Mouse (Mus musculus): ENCODE data around the gene Ccdc184. TPM values are rescaled to one million over a fixed set of nuclear protein-coding genes. Genes with fewer than 3 reads are reported as not detected.

Ccdc184 gene
- total RNA-seq, 4 experiments from 2014 or later, result not detected

DNA sequence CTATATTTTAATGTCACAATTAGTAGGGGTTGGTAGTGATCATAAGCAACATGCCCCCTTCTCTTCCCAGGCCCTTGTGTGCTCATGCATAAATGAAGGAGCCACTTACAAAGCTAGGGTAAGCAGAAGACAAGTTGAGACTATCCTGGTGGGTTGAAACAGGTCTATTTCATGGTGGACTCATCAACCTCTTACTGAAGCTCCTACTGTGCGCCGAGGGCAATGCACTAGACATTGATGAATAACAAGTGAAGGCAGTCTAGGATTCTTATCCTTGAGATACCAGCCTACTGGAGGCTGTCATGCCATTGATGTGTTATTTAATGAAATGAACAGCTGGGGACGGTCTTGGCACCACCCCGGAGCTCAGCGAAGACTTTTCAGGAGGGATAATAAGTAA is 11.7 kb upstream of the Ccdc184 start:
- DNase-seq (ENCODE audit: low spot score in 2 of 2), result no peak

DNA sequence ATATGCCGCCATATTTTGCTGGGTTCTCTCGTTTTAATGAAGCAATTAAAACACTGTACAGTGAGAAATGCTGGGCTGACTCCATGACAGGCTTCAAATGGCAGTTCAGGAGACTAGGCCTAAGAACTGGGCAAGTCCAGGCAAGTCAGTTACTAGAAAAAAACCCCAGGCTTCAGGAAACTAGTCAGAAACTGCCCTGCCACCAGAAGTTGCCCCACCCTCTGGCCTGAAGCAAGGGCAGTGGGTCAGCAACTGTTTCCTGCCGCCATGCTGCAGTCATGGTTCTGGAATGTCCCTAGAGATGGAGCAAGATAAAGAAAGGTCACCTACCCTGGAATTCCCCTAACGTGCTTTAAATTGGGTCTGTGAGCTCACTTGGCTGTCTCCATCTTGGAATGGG is 11.0 kb upstream of the Ccdc184 start:
- no peak for DNase-seq (ENCODE audit: low spot score in 2 of 2)

DNA sequence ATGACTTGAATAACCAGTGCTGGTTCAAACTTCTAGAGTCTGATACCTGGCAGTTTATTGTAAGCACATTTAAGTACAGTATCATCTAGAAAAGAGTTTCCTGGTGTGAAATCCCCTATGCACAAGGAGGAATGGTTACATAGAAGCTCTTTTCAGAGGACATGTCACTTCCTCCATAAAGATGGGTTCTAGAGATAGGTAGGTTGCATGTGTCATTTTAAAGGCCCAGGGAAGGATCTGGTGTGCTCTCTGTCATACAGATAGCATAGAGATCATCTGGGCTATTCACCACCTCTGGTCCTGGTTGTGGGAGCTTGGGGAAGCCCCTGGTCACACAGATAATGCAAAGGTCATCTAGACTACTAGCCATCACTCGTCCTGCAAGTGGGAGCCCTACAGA is 9.7 kb upstream of the Ccdc184 start:
- DNase-seq (ENCODE audit: low spot score in 2 of 2), result no peak

DNA sequence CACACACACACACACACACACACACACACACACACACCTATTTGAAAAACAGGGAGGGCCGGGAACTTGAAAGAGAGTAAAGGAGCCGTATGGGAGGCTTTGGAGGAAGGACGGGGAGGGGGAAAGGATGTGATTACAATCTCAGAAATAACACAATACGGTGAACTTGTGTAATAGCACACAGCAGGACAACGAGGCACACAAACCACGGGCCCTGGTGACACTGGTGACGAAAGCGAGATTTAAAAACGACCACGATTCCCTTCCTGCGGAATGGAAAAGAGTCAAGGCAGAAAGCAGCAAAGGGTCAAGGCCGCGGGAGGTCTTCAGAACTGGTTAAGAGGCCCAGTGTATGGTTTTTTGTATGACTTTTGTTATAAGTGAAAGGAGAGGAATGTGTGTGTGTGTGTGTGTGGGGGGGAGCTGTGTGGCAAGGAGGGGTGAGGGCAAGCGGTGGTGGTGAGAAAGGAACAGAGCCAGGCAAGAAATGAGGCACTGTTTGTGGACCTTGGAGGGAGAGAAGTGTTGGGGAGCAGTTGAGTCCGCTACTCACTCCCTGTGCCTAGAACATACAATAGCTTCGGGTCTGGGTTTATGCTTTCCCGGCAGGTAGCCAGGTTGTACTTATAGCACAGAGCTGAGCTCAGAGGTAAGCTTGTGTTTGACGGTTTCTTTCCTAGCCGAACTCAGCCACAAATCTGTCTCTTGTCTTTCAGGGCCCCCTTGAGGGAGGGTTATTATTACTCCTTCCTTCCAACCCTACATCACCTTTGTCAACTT is 5.7 kb upstream of the Ccdc184 start:
- no peak for DNase-seq (ENCODE audit: low spot score in 2 of 2)

DNA sequence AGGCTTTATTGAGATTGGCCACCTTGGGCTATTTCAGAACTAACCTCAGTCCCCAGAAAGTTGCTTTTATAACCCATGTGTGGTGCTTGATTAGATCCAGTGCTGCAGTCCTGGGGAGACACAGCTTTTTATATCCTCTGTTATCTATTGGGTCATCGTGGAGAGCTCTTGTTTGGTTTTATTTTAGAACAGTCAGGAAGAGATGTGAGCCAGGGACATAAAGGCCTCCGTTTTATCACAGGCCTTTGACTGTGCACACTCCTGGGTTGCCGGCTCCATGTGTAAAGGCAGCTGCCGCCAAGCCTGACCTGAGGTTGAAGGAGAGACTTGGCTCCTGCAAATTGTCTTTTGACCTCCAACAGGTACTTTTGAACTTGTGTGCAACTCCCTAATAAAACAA is 4.4 kb upstream of the Ccdc184 start:
- DNase-seq (ENCODE audit: low spot score in 2 of 2), result no peak

DNA sequence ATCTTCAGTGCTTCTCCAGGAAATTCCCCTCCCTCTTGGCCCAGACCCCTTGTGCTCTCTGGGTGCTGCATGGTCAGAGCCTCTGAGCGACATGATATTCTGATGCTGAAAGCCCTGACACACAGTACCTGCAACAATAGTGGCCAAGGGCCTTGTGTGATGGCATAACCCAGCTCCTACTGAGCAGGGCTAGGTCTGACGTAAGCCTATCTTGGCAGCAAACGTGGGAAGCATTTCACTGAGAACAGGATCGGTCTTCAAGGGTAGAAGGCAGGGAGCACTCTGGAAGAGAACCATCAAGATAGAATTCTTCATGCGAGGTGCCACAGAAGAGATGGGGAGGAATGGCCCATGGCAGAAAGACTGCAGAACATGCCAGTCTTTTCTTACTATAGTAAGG is 1.4 kb upstream of the Ccdc184 start, which contains the start of gene Asb8:
Asb8 (minus strand) TSS at position 101 of the 400 bp plus-strand sequence.
- no peak for DNase-seq (ENCODE audit: low spot score in 2 of 2)

DNA sequence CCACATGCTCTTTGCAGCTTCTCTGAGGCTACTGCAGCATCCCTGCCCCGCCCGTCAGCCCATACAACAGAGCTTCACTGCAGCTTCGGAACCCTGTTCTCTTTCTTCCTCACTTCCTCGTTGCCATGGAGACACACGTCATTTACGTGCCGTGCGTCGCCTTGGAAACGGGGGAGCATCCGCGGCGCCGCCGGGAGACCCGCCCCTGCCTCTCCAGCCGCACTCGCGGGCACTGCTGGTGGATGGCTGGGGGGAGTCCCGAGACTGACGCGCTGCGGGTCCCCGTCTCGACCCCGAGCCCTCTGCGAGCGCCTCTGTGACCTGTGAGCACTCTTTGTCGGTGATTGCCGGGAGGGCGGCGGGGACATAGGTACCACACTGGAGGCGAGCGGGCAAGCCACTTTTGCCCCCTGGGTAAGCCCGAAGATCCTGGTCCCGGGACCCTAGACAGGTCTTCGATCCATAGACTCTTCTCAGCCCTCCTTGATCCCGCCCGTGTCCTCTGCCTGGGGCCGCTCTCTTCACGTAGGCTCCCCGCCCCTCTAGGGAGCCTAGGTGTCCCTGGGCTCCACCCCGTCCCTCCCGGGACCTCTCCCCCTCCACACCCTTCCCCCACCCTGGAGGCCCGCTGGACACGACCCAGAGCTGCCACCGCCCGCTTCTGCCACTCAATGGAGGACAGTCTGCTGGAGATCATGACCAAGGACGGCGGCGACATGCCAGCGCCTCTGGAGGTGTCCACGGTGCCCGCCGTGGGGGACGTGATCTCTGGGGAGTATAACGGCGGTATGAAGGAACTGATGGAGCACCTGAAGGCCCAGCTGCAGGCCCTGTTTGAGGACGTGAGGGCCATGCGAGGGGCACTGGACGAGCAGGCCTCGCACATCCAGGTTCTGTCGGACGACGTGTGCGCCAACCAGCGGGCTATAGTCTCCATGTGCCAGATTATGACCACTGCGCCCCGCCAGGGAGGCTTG is 975 bp downstream of the Ccdc184 start:
- no peak for DNase-seq (ENCODE audit: low spot score in 2 of 2)

DNA sequence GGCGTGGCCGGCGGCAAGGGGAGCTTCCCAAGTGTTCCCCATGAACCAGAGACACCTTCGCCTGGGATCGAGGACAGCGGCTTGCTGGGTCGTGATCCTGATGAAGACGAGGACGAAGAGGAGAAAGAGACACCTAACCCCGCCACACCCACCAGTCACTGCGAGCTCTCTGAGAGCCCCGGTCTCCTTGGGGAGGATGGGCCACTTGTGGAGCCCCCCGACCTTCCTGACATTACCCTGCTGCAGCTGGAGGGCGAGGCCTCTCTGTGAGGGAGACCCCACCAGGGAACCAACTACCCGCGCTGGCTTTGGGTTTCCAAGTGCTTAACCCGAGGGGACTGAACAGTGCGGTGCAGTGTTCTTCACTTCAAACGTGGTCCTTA is 1.7 kb downstream of the Ccdc184 start:
- no peak for DNase-seq (ENCODE audit: low spot score in 2 of 2)

DNA sequence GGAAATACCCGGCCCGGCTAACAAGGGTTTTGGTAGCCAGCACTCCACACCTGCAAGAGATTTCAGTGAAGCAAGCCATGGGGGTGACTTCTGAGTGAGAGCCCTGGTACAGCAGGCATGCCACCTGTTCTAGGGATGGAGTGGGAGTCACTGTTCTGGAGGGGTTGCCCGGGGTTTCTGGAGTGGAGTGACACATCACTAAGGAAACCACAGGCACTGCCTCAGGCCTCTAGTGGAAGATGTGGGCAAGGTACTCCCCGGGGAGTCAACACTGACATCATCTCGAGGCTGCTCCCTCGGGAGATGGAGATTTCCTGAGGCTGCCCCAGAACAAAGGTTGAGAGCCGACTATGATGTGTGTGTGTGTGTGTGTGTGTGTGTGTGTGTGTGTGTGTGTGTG is 3.4 kb downstream of the Ccdc184 start:
- DNase-seq (ENCODE audit: low spot score in 2 of 2), result no peak

DNA sequence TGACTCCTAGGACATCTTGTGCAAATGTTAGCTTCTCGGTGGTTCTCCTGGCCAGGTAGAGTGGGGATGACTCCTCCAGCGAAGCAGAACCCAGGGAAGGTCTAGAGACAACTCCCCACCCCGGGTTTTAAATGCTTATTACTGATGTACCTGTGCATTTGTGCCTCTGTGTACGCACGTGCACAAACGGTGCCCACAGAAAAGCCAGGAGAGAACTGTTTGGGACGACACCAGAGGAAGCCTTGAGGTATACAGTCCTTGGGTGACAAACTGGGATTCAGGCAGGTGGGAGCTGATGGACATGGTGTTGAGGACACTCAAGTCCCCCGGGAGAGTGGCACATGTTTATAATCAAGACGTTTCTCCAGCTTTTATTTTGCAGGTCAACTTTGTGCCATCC is 4.0 kb downstream of the Ccdc184 start:
- DNase-seq (ENCODE audit: low spot score in 2 of 2), result no peak

DNA sequence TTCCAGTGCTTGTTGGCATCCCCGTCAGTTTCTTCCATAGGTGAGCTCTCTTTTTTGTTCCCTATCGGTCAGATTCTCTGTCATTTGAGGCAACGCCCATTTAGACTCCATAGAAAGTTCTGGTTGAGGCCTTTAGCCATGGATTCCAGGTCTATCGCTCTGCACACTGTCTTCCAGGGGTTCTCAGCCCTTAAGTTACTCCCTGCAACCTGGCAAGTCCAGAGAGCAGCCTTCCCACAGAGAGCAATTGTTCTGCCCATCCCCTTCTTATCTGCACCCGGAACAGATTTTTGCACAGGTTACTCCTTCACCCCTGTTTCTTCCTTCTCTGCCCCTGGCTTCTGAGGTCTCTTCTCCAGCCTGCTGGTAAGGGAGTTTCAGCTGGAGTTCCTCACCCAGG is 5.2 kb downstream of the Ccdc184 start:
- DNase-seq (ENCODE audit: low spot score in 2 of 2), result no peak

DNA sequence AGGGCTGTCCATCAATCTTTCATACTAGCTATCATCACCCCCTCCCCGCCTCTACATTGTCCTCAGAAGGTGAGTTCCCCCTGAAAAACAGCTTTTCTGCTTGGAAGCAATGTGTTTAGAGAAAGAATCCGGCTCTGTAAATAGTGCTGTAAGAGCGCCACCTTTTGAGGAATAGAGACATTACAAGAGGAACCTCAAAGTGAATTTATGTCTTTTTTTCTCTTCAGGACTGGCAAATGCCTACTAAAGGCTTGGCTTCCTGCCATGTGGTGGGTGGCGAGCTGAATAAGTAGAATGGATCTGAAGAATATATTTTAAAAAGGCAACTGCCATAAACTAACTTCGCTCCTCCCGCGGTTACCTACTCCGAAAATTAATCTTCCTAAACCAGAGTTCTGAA is 6.9 kb downstream of the Ccdc184 start:
- no peak for DNase-seq (ENCODE audit: low spot score in 2 of 2)

DNA sequence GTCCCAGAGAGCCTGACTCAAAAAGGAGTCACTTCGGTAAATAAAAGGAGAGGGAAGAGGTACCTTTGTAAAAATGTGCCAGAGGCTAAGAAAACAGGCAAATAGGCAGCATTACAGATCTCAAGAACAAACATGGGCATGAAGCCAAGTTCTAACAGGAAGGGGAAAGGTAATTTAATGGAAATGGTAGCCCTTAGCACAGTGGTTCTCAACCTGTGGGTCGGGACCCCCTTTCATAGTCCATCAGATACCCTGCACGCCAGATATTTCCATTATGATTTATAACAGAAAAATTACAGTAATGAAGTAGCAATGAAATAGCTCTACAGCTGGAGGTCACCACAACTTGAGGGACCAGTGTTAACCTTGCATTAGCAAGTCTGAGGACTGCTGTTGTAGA is 10.4 kb downstream of the Ccdc184 start:
- no peak for DNase-seq (ENCODE audit: low spot score in 2 of 2)

DNA sequence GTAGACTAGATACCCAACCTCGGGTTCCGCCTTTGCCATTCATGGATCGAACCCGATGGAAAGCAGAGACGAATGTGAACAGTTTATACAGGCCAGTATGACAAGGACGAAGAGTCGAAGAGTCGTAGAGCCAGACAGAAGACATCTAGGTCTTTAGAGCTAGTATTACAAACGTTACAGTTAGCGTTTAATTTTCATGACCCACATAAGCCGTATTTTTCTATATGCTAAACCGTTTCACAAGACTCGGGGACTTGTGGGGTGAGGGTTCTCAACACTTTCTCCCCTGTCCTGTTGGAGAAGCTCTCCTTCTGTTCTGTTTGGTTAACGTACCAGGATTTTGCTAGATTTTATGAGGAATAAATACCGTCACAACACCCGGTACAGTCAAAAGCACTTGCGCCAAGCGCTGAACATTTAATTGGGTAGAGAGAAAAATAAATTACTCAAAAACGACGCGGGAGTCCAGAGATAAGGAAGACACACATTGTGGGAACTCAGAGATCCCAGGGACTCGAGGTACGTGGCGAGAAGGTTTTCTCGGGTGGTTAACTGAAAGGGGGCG is 13.7 kb downstream of the Ccdc184 start:
- DNase-seq (ENCODE audit: low spot score in 2 of 2), result no peak

DNA sequence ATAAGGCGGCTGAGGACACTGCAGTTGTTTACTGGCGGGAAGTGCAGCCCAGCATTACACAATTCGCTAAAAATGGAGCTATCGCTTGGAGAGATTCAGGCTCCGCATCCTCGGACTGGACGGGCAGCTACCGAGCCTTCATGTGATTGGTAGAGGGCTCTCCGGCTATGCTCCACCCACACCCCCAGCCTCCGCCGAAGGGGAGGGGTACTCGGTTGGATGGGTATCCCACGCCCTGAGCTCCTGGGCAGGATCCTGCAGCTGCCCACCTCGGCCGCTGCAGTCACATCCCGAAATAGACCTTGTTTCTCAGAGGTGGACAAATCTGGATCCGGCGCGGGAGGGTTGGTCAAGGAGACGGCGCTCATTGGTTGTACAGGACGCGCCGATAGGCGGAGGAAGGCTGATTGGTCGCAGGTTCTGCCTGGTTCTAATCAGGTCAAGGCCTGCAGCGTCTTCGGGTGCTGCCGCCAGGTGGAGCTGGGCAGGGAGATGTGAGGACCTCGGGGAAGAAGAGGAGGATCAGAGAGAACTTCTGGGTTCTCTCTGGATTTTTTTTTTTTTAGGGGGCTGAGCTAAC is 14.3 kb downstream of the Ccdc184 start:
- DNase-seq (ENCODE audit: low spot score in 2 of 2), result peak; percentile 92 to 96

DNA sequence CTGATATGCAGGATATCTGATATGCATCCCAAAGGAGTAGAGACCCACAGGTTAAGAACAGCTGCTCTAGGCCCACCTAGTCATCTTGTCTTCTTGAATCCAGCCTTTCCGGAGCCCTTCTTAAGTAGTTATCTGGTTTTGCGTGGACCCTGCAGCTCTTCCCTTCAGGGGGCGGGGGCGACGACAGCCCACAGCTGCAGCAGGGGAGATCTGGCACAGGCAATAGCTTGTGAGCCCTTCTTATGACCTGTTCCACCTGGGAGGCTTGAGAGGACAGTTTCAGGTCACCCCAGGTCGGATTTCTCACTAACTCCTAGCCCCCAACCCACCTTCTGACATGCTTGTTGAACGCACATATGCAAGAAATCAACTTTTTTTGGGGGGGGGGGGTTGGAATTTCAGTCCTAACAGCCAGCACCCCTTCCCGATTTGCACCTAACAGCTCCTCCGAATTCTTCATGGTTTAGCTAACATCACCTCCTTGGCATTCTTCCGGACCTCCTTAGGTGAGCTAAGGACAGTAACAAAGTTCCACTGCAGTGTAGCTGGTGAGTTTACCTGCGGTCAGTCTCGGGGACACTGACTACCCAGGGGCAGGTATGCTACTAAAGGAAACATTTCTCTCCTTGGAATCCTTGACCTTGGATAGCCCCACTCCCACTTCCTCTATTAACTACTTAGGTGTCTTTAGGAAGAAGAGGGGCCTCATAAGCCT is 15.1 kb downstream of the Ccdc184 start:
- no peak for DNase-seq (ENCODE audit: low spot score in 2 of 2)

DNA sequence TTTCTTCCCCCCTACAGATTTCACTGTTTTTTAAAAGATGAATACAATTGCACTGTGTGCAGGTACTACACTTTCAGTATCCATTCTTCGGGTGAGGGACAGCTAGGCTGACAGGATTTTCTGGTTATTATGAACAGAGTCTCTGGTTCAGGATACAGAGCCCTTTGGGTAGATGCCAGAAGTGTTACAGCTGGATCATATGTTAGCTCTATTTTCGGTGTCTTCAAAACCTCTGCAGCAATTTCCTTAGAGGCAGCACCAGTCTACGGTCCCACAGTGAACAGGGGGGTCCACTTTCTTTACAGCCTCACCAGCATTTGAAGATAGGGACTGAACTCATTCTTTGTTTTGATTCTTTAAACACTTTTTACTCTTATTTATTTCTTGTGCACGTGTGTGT is 17.5 kb downstream of the Ccdc184 start:
- DNase-seq (ENCODE audit: low spot score in 2 of 2), result no peak

DNA sequence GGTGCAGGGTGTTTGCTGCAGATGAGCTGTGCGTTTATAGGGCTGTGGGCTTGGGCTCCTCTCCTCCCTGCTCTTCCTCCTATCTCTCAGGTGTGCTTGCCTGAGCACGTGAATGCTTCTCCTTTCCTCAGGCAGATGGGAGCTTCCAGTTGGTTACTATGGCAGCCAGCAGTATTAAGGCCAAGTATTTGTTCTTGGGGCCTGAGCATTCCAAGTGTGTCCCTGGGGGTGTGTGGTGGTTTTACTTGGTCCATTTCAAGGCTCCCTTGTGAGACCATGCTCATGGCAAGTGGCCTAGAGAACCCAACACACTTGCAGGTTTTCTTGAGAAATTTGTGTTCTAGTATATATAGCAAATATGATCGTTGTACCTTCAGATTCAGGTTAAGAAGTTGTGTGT is 28.5 kb downstream of the Ccdc184 start, which contains the start of gene Olfr288:
Olfr288 (minus strand) TSS at position 101 of the 400 bp plus-strand sequence.
- DNase-seq (ENCODE audit: low spot score in 2 of 2), result no peak

DNA sequence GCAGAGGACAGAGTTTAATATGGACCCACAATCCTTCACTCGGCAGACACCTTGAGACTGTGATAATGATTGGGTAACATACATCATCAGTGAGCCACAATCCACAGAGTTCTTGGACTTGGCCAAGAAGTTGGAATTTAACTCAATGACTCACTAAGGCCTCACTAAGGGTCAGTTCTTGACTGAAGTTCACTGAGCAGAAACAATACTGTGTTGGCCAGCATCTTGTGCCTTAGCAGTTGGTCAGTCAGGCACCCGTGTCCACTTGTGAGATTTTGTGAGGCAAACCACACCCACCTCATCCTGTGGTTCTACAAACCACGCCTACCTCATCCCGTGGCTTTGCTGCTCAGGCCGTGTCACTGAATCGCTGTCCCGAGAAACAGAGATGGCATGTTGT is 42.7 kb downstream of the Ccdc184 start:
- no peak for DNase-seq (ENCODE audit: low spot score in 2 of 2)

DNA sequence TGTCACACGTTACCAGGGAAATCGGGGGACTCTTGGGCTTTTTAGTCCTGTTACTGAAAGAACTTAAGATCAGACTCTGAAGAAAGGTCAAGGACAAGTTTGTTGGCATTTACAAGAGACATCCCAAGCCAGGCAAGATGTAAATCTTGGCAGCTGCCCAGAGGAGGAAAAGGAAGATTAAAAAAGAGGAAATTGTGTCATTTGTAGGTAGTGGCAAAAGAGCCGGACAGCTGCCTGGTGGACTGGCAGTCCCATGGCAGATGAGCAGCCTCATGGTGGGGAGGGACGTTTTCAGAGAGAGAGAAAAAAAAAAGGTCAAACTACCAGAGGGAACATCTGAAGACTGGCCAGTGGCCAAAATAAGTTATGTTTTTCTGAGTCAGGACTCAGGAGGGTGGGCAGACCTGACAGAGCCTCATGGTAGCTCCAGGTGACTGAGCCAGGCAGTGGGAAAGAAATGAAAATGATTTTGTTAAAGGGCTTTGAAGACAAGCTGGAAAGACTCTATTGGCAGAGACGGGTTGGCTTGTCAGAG is 46.4 kb downstream of the Ccdc184 start:
- no peak for DNase-seq (ENCODE audit: low spot score in 2 of 2)

DNA sequence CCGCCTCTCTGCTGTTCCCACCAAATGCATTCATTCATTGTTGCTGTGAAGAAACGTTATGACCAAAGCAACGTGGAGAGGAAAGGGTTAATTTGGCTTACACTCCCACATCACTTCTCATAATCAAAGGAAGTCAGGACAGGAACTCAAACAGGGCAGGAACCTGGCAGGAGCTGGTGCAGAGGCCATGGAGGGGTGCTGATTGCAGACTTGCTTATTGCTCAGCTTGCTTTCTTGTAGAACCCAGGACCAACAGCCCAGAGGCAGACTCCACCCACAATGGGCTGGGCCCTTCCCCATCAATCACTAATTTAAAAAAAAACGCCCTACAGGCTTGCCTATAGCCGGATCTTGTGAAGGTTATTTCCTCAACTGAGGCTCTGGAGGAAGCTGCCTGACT is 47.2 kb downstream of the Ccdc184 start:
- DNase-seq (ENCODE audit: low spot score in 2 of 2), result no peak
